Mouse (Mus musculus) layer of hippocampus, postnatal 14 days (tissue): ENCODE measurements around the gene B4galnt4. TPM values are rescaled to one million over a fixed set of nuclear protein-coding genes. Genes with fewer than 3 reads are reported as not detected.

Source experiments
- DNase-seq, 2 experiments: peaks; one replicate each; pipeline ENCODE4 v3.0.0; 2021 to 2022; ENCODE audit warnings: low spot score in 2 of 2, mixed read lengths in 1 of 2
- total RNA-seq, 2 experiments: library from RNA; stranded (reverse); gene quantifications; 2 replicates each; pipeline ENCODE4 v1.2.3; 2021

Gene B4galnt4
- total RNA-seq, 2 experiments from 2014 or later = 90.0 to 97.9 TPM

DNA sequence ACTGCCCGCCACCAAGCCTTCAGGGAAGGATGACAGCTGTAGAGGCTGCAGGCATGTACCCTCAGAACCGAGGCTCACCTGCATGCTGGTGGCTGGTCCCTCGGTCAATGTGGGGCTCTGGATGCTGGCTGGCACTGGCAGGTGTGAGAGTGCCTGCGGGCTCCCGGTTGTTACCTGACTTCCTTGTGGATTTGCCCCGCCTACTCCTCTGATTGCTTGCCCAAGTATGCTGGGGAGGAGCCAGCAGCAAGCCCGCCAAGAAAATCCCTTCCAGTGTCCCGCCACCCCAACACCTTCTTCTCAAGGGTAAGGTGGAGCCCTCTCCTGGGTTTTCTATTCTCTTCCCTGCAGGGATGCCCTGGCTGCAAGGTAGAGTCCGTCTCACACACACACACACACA is 56.7 kb downstream of the B4galnt4 start, which contains the start of gene Ano9:
Gene Ano9, minus strand, starts transcription at position 171 of the 400 bp plus-strand sequence.
- no peak for DNase-seq

DNA sequence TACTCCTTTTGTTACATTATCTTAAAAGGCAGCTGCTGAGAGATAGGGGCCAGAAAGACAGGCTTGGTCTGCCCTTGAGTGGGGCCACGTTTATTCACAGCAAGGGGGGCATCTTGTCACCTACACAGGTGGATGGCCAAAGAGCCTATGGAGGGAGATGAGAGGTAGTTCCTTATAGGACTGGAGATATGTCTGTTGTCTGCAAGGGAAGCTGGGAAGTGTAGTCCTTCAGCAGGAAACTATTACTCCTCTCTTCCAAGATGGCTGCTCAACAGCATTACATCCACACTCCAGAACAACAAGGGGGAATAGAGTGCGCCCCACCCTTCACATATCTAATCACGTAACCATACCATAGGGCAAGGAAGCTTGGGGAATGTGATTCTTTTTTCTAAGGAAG is 58.6 kb downstream of the B4galnt4 start:
- DNase-seq = no peak

DNA sequence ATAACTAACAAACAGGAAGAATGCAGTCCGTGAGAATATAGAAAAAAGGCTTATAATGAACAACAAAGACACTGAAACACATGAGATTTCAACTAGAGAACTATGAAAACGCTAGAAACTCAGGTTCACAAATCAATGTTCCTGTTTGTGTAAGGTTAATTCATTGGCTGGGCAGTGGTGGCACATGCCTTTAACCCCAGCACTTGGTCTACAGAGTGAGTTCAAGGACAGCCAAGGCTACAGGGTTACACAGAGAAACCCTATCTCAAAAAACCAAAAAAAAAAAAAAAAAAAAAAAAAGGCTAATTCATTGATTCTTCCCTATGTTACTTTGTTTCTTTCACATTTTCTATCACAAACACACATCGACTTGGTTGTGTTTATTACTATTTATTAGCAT is 59.7 kb downstream of the B4galnt4 start:
- DNase-seq = no peak

DNA sequence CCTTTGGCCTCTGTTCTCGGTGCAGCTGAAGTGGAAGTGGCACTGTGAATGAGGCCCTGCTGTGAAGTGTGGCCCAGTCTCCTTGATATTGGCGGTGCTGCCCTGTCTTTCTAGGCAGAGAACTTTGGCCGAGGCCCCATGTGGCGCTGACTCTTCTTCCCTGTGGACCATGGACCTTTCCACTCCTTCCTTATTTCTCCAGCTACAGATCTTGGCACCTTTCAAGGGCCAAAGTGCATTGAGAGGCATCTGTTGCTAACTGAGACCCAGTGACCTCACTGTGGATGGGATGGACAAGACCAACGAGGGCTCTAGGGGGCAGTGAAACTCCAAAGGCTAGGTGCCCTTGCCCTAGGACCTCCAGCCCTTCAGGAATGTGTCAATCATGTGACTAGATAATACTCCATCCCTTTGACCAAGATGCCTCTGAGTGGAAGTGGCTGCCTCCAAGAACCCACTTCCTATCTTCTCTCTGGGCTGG is 60.2 kb downstream of the B4galnt4 start:
- DNase-seq = no peak

Other genes starting within 250 kb of the B4galnt4 start
- 10 to 100 TPM in 1 of 2 experiments, 1 to 10 TPM in 1; 8.0 to 11.2 TPM for gene Zfp941, start 238.9 kb upstream of the B4galnt4 start, total RNA-seq
- gene Urah, start 226.1 kb upstream of the B4galnt4 start, total RNA-seq = 1 to 10 TPM in 1 of 2 experiments, not detected in 1; 1.0 TPM
- not detected for gene Scgb1c1, start 215.6 kb upstream of the B4galnt4 start, total RNA-seq
- gene Odf3, start 213.3 kb upstream of the B4galnt4 start, total RNA-seq = not detected
- 1 to 10 TPM in 1 of 2 experiments, not detected in 1; 1.6 TPM for gene Gm45785, start 204.8 kb upstream of the B4galnt4 start, total RNA-seq
- gene Ric8a, start 204.1 kb upstream of the B4galnt4 start, total RNA-seq = 10 to 100 TPM; 88.2 to 90.6 TPM
- gene Bet1l, start 203.5 kb upstream of the B4galnt4 start, total RNA-seq = 10 to 100 TPM; 28.4 to 29.5 TPM
- 100 to 1,000 TPM; 131 to 135 TPM for gene Psmd13, start 179.1 kb upstream of the B4galnt4 start, total RNA-seq
- 10 to 100 TPM; 60.2 to 65.6 TPM for gene Sirt3, start 178.8 kb upstream of the B4galnt4 start, total RNA-seq
- gene Cox8b, start 160.7 kb upstream of the B4galnt4 start, total RNA-seq = 1 to 10 TPM; 1.4 to 1.5 TPM
- under 1 TPM; 0.35 to 0.55 TPM for gene Nlrp6, start 140.2 kb upstream of the B4galnt4 start, total RNA-seq
- 1 to 10 TPM; 4.1 to 5.1 TPM for gene Pgghg, start 119.7 kb upstream of the B4galnt4 start, total RNA-seq
- gene Ifitm5, start 110.8 kb upstream of the B4galnt4 start, total RNA-seq = not detected
- gene Gm45717, start 105.2 kb upstream of the B4galnt4 start, total RNA-seq = not detected
- 10 to 100 TPM; 15.1 to 20.8 TPM for gene Ifitm2, start 105.1 kb upstream of the B4galnt4 start, total RNA-seq
- 1 to 10 TPM; 3.3 to 6.3 TPM for gene Ifitm1, start 93.9 kb upstream of the B4galnt4 start, total RNA-seq
- gene Ifitm3, start 50.3 kb upstream of the B4galnt4 start, total RNA-seq = 10 to 100 TPM in 1 of 2 experiments, 1 to 10 TPM in 1; 6.9 to 13.0 TPM
- not detected for gene Ifitm6, start 43.2 kb upstream of the B4galnt4 start, total RNA-seq
- not detected for gene Gm17387, start 32.0 kb upstream of the B4galnt4 start, total RNA-seq
- gene Pkp3, start 17.1 kb downstream of the B4galnt4 start, total RNA-seq = not detected
- 1 to 10 TPM; 2.3 to 3.0 TPM for gene Sigirr, start 39.5 kb downstream of the B4galnt4 start, total RNA-seq
- gene Ano9, start 56.7 kb downstream of the B4galnt4 start, total RNA-seq = not detected
- gene Ptdss2, start 61.3 kb downstream of the B4galnt4 start, total RNA-seq = 10 to 100 TPM; 67.8 to 71.3 TPM
- 10 to 100 TPM; 26.8 to 34.3 TPM for gene Rnh1, start 111.8 kb downstream of the B4galnt4 start, total RNA-seq
- 100 to 1,000 TPM; 204 to 208 TPM for gene Hras, start 132.9 kb downstream of the B4galnt4 start, total RNA-seq
- 1 to 10 TPM; 4.9 to 6.7 TPM for gene Lrrc56, start 133.1 kb downstream of the B4galnt4 start, total RNA-seq
- not detected for gene Lmntd2, start 153.0 kb downstream of the B4galnt4 start, total RNA-seq
- 1 to 10 TPM in 1 of 2 experiments, under 1 TPM in 1; 0.83 to 1.2 TPM for gene Rassf7, start 154.8 kb downstream of the B4galnt4 start, total RNA-seq
- gene Phrf1, start 167.7 kb downstream of the B4galnt4 start, total RNA-seq = 10 to 100 TPM; 66.9 to 77.2 TPM
- 1 to 10 TPM in 1 of 2 experiments, under 1 TPM in 1; 0.46 to 1.3 TPM for gene Irf7, start 205.4 kb downstream of the B4galnt4 start, total RNA-seq
- not detected for gene Cdhr5, start 215.7 kb downstream of the B4galnt4 start, total RNA-seq
- not detected for gene Sct, start 218.0 kb downstream of the B4galnt4 start, total RNA-seq
- under 1 TPM; 0.31 to 0.32 TPM for gene Drd4, start 230.9 kb downstream of the B4galnt4 start, total RNA-seq